ENCODE assay signal across 7 mouse cellular contexts in the genomic region with DNA sequence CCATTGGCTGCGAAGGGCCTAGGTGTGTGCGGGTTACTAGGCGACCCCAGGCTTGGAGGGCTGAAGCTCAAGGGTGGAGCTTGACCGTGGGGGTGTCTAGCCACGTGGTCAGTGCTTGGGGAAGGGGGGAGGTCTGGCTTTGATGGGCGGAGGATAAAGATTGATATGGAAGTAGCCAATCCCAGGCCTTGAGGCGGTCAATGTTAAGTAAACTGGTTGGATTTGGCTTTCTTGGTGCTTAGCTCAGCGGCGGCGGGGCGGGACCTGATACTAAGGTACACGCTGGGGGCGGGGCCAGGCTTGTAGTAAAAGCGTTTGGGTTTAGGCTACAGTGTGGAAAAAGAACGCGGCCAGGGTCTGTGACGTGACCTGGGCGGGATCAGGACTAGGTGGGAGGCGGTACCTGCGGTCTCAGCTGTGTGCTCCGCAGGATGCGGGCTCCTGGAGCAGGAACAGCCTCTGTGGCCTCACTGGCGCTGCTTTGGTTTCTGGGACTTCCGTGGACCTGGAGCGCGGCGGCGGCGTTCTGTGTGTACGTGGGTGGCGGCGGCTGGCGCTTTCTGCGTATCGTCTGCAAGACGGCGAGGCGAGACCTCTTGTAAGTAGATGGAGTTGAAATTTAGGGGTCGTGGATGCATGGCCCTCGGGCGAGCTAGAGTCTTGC. TPM values are rescaled to one million over a fixed set of nuclear protein-coding genes. Genes with fewer than 3 reads are reported as not detected.
DNase-seq lines count a peak whose midpoint lies in the region; ATAC-seq and TF ChIP-seq lines count a peak whose summit lies in the region.

No protein-coding gene starts in this region.

- H3K4me2 ChIP-seq in embryonic facial prominence, embryonic 13.5 days, result peak overlapping the region; percentile 84
- H3K4me2 ChIP-seq in midbrain, embryonic 12.5 days (replicated peaks), result peak overlapping the region; percentile 67

- peak; percentile 89 for ATAC-seq in embryonic facial prominence, embryonic 13.5 days (ENCODE audit: insufficient number of reproducible peaks, insufficient read depth, low FRiP score, low TSS enrichment, low read depth)
- peak; percentile 85 for ATAC-seq in midbrain, embryonic 12.5 days (ENCODE audit: low FRiP score, low read depth)

- H3K4me3 ChIP-seq in embryonic facial prominence, embryonic 13.5 days, result peak overlapping the region; percentile 61
- peak overlapping the region; percentile 56 for H3K4me3 ChIP-seq in limb, embryonic 10.5 days
- peak overlapping the region; percentile 66 for H3K4me3 ChIP-seq in midbrain, embryonic 12.5 days
- peak overlapping the region; percentile 79 for H3K4me3 ChIP-seq in small intestine, adult 2 months (ENCODE audit: low read depth, low read length)

- H3K27me3 ChIP-seq in embryonic facial prominence, embryonic 13.5 days, result peaks cover 33% of the 10 kb centered on the region
- H3K27me3 ChIP-seq in limb, embryonic 10.5 days (ENCODE audit: low read depth, poor library complexity, severe bottlenecking), result peaks cover 49% of the 10 kb centered on the region
- H3K27me3 ChIP-seq in midbrain, embryonic 12.5 days, result peaks cover 41% of the 10 kb centered on the region
- no peaks in the 10 kb centered on the region for H3K27me3 ChIP-seq in small intestine, adult 2 months (ENCODE audit: control insufficient read depth, insufficient read depth, low read length)

- peak overlapping the region; percentile 83 for H3K27ac ChIP-seq in embryonic facial prominence, embryonic 13.5 days
- H3K27ac ChIP-seq in limb, embryonic 10.5 days, result peak overlapping the region; percentile 61
- H3K27ac ChIP-seq in midbrain, embryonic 12.5 days (replicated peaks), result peak overlapping the region; percentile 58; the same call in 1 of the 2 replicates
- peak overlapping the region; percentile 84 for H3K27ac ChIP-seq in small intestine, adult 2 months (ENCODE audit: insufficient read depth, low read depth, low read length)

- DNase-seq in adrenal gland, postnatal 10 days, result peak; percentile 94
- peak; percentile 100 for DNase-seq in heart, adult 11 months
- DNase-seq in kidney, adult 18-20 months, result peak; percentile 98
- peak; percentile 90 for DNase-seq in limb, embryonic 10.5 days (ENCODE audit: low spot score)

- no peaks in the 10 kb centered on the region for H3K36me3 ChIP-seq in embryonic facial prominence, embryonic 13.5 days
- no peaks in the 10 kb centered on the region for H3K36me3 ChIP-seq in limb, embryonic 10.5 days
- no peaks in the 10 kb centered on the region for H3K36me3 ChIP-seq in midbrain, embryonic 12.5 days
- no peaks in the 10 kb centered on the region for H3K36me3 ChIP-seq in small intestine, adult 2 months (ENCODE audit: control insufficient read depth, insufficient read depth, low read length)

- H3K9me3 ChIP-seq in embryonic facial prominence, embryonic 13.5 days, result no peaks in the 10 kb centered on the region
- no peaks in the 10 kb centered on the region for H3K9me3 ChIP-seq in limb, embryonic 10.5 days (replicated peaks)
- no peaks in the 10 kb centered on the region for H3K9me3 ChIP-seq in midbrain, embryonic 12.5 days

- H3K9ac ChIP-seq in embryonic facial prominence, embryonic 13.5 days, result peak overlapping the region; percentile 81
- peak overlapping the region; percentile 58 for H3K9ac ChIP-seq in midbrain, embryonic 12.5 days (replicated peaks)

- TF ChIP-seq POLR2A in small intestine, adult 2 months (IDR thresholded peaks at IDR 0.05; ENCODE audit: low read depth, low read length), result no peak

- H3K4me1 ChIP-seq in embryonic facial prominence, embryonic 13.5 days, result peaks cover 34% of the 10 kb centered on the region
- peaks cover 29% of the 10 kb centered on the region for H3K4me1 ChIP-seq in limb, embryonic 10.5 days
- H3K4me1 ChIP-seq in midbrain, embryonic 12.5 days, result peaks cover 34% of the 10 kb centered on the region
- H3K4me1 ChIP-seq in small intestine, adult 2 months (ENCODE audit: control insufficient read depth, insufficient read depth, insufficient read length, low read length), result peaks cover 10% of the 10 kb centered on the region

- no peak for TF ChIP-seq CTCF in small intestine, adult 2 months (IDR thresholded peaks at IDR 0.05; ENCODE audit: extremely low read depth, insufficient read length, insufficient replicate concordance, low read depth, low read length)

- under 1% methylated on average over 41 of the region's 41 CpGs for WGBS in embryonic facial prominence, embryonic 13.5 days
- under 1% methylated on average over 41 of the region's 41 CpGs for WGBS in limb, embryonic 10.5 days
- WGBS in midbrain, embryonic 12.5 days, result 1% methylated on average over 41 of the region's 41 CpGs
- under 1% methylated on average over 41 of the region's 41 CpGs for WGBS in small intestine, adult 2 months

RNA-seq across cellular contexts. Expression of a gene that starts 1.7 kb away (rescaled TPM):
- total RNA-seq in adrenal gland, postnatal 10 days (2021), result 100 to 1,000 TPM in 1 of 2 experiments, 10 to 100 TPM in 1; 97.4 to 118 TPM
- 47.8 and 59.4 TPM in 2 replicates for polyA plus RNA-seq in embryonic facial prominence, embryonic 13.5 days (2015; fragmentation: Nextera tagmentation; extraction: Ambion mirVana)
- polyA plus RNA-seq in limb, embryonic 10.5 days (2016; fragmentation: Nextera tagmentation; extraction: Ambion mirVana), result 21.3 and 28.8 TPM in 2 replicates
- polyA plus RNA-seq in midbrain, embryonic 12.5 days (2016; fragmentation: Nextera tagmentation; extraction: Ambion mirVana), result 38.4 and 44.4 TPM in 2 replicates
- polyA plus RNA-seq in small intestine, adult 2 months (2012; rRNA removed), result 28.6 and 29.6 TPM in 2 replicates

RNA-seq across cellular contexts. Expression of a gene that starts 4.0 kb away (rescaled TPM):
- total RNA-seq in adrenal gland, postnatal 10 days (2021), result under 1 TPM; 0.82 to 0.84 TPM
- not detected in 2 replicates for polyA plus RNA-seq in embryonic facial prominence, embryonic 13.5 days (2015; fragmentation: Nextera tagmentation; extraction: Ambion mirVana)
- polyA plus RNA-seq in limb, embryonic 10.5 days (2016; fragmentation: Nextera tagmentation; extraction: Ambion mirVana), result not detected in 2 replicates
- not detected in 2 replicates for polyA plus RNA-seq in midbrain, embryonic 12.5 days (2016; fragmentation: Nextera tagmentation; extraction: Ambion mirVana)
- polyA plus RNA-seq in small intestine, adult 2 months (2012; rRNA removed), result not detected in 2 replicates

RNA-seq across cellular contexts. Expression of a gene that starts 11.8 kb away (rescaled TPM):
- total RNA-seq in adrenal gland, postnatal 10 days (2021), result 1 to 10 TPM; 1.7 to 3.5 TPM
- polyA plus RNA-seq in embryonic facial prominence, embryonic 13.5 days (2015; fragmentation: Nextera tagmentation; extraction: Ambion mirVana), result 0.55 and 1.1 TPM in 2 replicates
- 0.29 and 0.45 TPM in 2 replicates for polyA plus RNA-seq in limb, embryonic 10.5 days (2016; fragmentation: Nextera tagmentation; extraction: Ambion mirVana)
- polyA plus RNA-seq in midbrain, embryonic 12.5 days (2016; fragmentation: Nextera tagmentation; extraction: Ambion mirVana), result 0.14 TPM in 2 replicates
- polyA plus RNA-seq in small intestine, adult 2 months (2012; rRNA removed), result 0.62 and 3.3 TPM in 2 replicates

RNA-seq across cellular contexts. Expression of a gene that starts 21.6 kb away (rescaled TPM):
- 100 to 1,000 TPM; 233 to 245 TPM for total RNA-seq in adrenal gland, postnatal 10 days (2021)
- 224 and 244 TPM in 2 replicates for polyA plus RNA-seq in embryonic facial prominence, embryonic 13.5 days (2015; fragmentation: Nextera tagmentation; extraction: Ambion mirVana)
- polyA plus RNA-seq in limb, embryonic 10.5 days (2016; fragmentation: Nextera tagmentation; extraction: Ambion mirVana), result 241 and 263 TPM in 2 replicates
- polyA plus RNA-seq in midbrain, embryonic 12.5 days (2016; fragmentation: Nextera tagmentation; extraction: Ambion mirVana), result 215 and 216 TPM in 2 replicates
- 174 and 266 TPM in 2 replicates for polyA plus RNA-seq in small intestine, adult 2 months (2012; rRNA removed)

RNA-seq across cellular contexts. Expression of a gene that starts 27.0 kb away (rescaled TPM):
- total RNA-seq in adrenal gland, postnatal 10 days (2021), result 1 to 10 TPM; 3.9 to 4.2 TPM
- 4.8 and 7.7 TPM in 2 replicates for polyA plus RNA-seq in embryonic facial prominence, embryonic 13.5 days (2015; fragmentation: Nextera tagmentation; extraction: Ambion mirVana)
- 2.8 and 4.0 TPM in 2 replicates for polyA plus RNA-seq in limb, embryonic 10.5 days (2016; fragmentation: Nextera tagmentation; extraction: Ambion mirVana)
- polyA plus RNA-seq in midbrain, embryonic 12.5 days (2016; fragmentation: Nextera tagmentation; extraction: Ambion mirVana), result 6.5 and 6.9 TPM in 2 replicates
- polyA plus RNA-seq in small intestine, adult 2 months (2012; rRNA removed), result 1.7 and 4.5 TPM in 2 replicates

Comparison
In these comparisons a context has a peak if more than half of its experiments do, and no peak if none do; other contexts are left out.
1. Peak in every context shown above with its lines: DNase-seq, ATAC-seq, H3K4me3 ChIP-seq and H3K27ac ChIP-seq.